Mouse (Mus musculus): Measurements from ENCODE around the gene Gjb2. TPM values are rescaled to one million over a fixed set of nuclear protein-coding genes. Genes with fewer than 3 reads are reported as not detected.

Gene Gjb2
- 30.1 and 31.4 TPM in 2 replicates for polyA plus RNA-seq (2015; fragmentation: Nextera tagmentation; extraction: Ambion mirVana)

DNA sequence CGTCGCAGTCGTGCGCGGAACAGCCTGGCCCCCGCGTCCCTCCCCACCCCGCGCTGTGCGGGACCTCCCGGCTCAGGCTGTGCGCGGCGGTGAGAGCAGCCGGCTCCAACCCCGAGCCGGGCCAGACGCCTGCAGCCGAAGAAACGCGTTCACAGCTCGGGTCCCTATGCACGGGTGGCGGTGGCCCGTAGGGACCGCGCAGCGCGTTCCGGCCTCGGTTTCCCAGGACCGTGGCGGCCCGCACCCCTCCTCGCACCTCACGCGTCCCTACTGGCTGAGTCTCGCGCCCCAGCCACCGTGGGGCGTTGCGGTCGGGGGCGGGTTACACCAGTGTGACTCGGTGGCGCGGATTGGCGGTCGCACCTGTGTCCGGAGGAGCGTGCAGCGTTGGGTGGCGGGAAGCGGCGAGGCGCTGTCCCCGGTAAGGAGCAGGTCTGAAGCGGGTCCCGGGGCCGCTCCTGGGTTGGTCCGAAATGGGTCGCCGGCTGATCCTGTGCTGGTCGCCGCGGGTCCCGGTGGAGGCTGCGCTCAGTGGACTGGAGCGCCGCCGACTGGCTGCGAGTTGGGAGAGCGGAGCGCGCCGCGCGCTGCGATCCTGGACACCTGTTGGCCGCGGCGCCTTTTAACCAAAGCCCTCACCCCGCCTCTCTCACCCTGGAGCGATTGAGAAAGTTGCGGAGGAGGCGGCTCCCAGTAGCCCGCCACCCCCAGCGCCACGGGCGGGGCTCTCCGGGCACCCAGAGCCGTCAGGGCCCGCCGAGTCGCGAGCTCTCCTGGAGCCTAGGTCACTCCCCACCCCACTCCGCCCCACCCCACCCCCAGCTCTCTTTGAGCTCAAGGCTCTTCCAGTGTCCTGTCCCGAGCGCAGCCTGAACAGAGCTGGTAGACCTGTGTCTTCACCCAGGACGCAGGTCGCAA, at the start of gene Gjb2:
Gene Gjb2, minus strand, starts transcription at position 597 of the 918 bp plus-strand sequence.
- H3K9ac ChIP-seq: peak within 1 kb of the TSS; percentile 69
- WGBS: under 1% methylated on average over 100 of the region's 101 CpGs
- no peaks in the 10 kb centered on the region for H3K36me3 ChIP-seq
- H3K4me1 ChIP-seq: peaks cover 19% of the 10 kb centered on the region
- no peaks in the 10 kb centered on the region for H3K9me3 ChIP-seq
- 0 out of 2 replicates have a peak, but pooled peaks have one; percentile 66 for ATAC-seq (ENCODE audit: insufficient number of reproducible peaks, insufficient read depth, low FRiP score, low TSS enrichment, low read depth)
- H3K27me3 ChIP-seq: peaks cover 75% of the 10 kb centered on the region
- H3K27ac ChIP-seq: no peak within 1 kb of the TSS
- peak within 1 kb of the TSS; percentile 61 for H3K4me3 ChIP-seq
- H3K4me2 ChIP-seq: peak within 1 kb of the TSS; percentile 100

DNA sequence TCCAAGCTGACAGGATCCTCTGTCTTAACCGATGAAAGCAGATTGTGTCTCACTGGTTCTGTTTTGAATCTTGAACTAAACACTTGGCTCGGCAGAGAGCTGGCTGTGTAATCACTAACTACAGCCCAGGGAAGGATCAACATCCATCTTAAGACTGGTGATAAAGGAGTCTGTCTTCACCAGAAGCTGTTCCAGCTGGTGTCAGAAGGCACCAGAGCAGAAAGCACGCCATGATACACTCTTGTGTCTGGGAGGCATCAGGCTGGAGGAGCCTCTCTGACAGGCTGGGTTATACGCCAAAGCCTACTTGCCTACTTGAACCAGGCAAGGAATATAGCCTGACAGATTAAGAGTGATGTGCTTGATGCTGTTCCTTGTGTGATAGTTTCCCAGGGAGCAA, 41.2 kb upstream of the Gjb2 start:
- H3K9me3 ChIP-seq: no peaks in the 10 kb centered on the region
- H3K4me3 ChIP-seq: no peak overlapping the region
- no peak overlapping the region for H3K27ac ChIP-seq
- H3K4me2 ChIP-seq: no peak overlapping the region
- no peak for ATAC-seq (ENCODE audit: insufficient number of reproducible peaks, insufficient read depth, low FRiP score, low TSS enrichment, low read depth)
- H3K36me3 ChIP-seq: no peaks in the 10 kb centered on the region
- 48% methylated on average over 4 of the region's 4 CpGs for WGBS
- no peaks in the 10 kb centered on the region for H3K27me3 ChIP-seq
- no peaks in the 10 kb centered on the region for H3K4me1 ChIP-seq
- H3K9ac ChIP-seq: 0 out of 2 replicates have a peak overlapping the region, but pooled peaks have one; percentile 28

- no peak overlapping the region for H3K4me2 ChIP-seq
- peaks cover 11% of the 10 kb centered on the region for H3K4me1 ChIP-seq
- no peaks in the 10 kb centered on the region for H3K9me3 ChIP-seq
- 69% methylated on average over 8 of the region's 8 CpGs for WGBS
- H3K36me3 ChIP-seq: no peaks in the 10 kb centered on the region
- H3K27me3 ChIP-seq: peaks cover 52% of the 10 kb centered on the region
- no peak overlapping the region for H3K9ac ChIP-seq
- no peak for ATAC-seq (ENCODE audit: insufficient number of reproducible peaks, insufficient read depth, low FRiP score, low TSS enrichment, low read depth)
- no peak overlapping the region for H3K27ac ChIP-seq
- no peak overlapping the region for H3K4me3 ChIP-seq
These were observed 30.8 kb upstream of the Gjb2 start for GRCm38 (mm10) chr14:57135265-57135664.

DNA sequence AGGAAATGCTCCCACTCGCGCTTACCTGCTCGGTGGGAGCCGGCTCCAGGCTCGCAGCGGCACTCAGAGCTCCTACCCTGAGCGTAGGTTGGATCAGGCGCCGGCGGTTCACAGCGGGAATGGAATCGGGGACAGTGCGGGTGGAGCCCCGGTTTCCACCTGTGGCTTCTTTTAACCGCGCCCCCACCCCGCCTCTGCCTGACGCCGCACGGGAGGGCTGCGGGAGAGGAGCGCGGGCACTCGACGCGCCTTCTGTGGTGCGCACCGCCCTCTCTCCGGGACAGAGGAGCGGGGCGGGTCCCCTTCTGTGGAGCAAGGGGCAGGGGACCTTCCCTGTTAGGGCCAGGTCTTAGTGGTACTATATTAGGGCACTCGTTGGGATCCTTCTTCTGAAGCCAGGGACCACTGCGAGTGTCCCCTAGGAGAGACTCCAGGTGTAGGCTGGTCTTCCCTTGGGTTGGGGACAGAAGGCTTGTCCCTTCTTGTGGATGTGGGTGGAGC, 28.7 kb upstream of the Gjb2 start, which contains the start of gene Gjb6:
Gene Gjb6, minus strand, starts transcription at position 451 of the 501 bp plus-strand sequence.
- H3K4me3 ChIP-seq: peak within 1 kb of the TSS; percentile 44
- no peak within 1 kb of the TSS; the same call in 1 of the 2 replicates for H3K27ac ChIP-seq
- peaks cover 52% of the 10 kb centered on the region for H3K27me3 ChIP-seq
- peak within 1 kb of the TSS; percentile 64 for H3K9ac ChIP-seq
- under 1% methylated on average over 33 of the region's 33 CpGs for WGBS
- no peaks in the 10 kb centered on the region for H3K36me3 ChIP-seq
- no peak for ATAC-seq (ENCODE audit: insufficient number of reproducible peaks, insufficient read depth, low FRiP score, low TSS enrichment, low read depth)
- peaks cover 11% of the 10 kb centered on the region for H3K4me1 ChIP-seq
- H3K9me3 ChIP-seq: no peaks in the 10 kb centered on the region
- peak within 1 kb of the TSS; percentile 76 for H3K4me2 ChIP-seq

DNA sequence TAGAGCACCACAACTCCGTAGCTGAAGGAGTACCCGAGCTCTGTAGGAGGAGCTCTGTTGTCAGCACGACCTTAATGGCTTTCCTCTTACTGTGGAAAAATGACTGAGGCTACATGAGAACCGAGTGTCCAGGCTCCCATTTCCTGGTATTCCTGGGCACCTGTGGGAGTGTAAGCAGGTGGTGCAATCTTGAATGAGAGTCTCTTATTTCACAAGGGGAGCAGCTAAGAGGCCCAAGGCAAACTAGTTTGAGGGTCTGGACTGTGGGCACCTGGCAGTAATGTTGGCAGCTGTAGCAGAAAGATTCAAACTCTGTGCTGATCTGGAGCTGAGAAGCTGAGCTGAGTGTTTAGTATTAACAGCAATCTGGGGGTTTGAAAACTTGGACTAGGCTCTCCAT, 22.9 kb upstream of the Gjb2 start:
- H3K27ac ChIP-seq: no peak overlapping the region
- H3K27me3 ChIP-seq: peaks cover 12% of the 10 kb centered on the region
- WGBS: 65% methylated on average over 4 of the region's 4 CpGs
- no peak for ATAC-seq (ENCODE audit: insufficient number of reproducible peaks, insufficient read depth, low FRiP score, low TSS enrichment, low read depth)
- H3K9ac ChIP-seq: no peak overlapping the region
- H3K4me3 ChIP-seq: no peak overlapping the region
- H3K4me1 ChIP-seq: no peaks in the 10 kb centered on the region
- no peak overlapping the region for H3K4me2 ChIP-seq
- H3K9me3 ChIP-seq: no peaks in the 10 kb centered on the region
- no peaks in the 10 kb centered on the region for H3K36me3 ChIP-seq

GRCm38 (mm10) chr14:57122295-57122694, 17.8 kb upstream of the Gjb2 start:
- ATAC-seq (ENCODE audit: insufficient number of reproducible peaks, insufficient read depth, low FRiP score, low TSS enrichment, low read depth): no peak
- Histone ChIP-seq H3K9ac (no peak overlapping the region), H3K4me1 (no peaks in the 10 kb centered on the region), H3K9me3 (no peaks in the 10 kb centered on the region), H3K27me3 (no peaks in the 10 kb centered on the region), H3K4me3 (no peak overlapping the region), H3K4me2 (no peak overlapping the region), H3K36me3 (no peaks in the 10 kb centered on the region), H3K27ac (no peak overlapping the region)
- whole genome bisulfite sequencing: 84% methylated on average over 7 of the region's 7 CpGs

- no peak within 1 kb of the TSS for H3K4me2 ChIP-seq
- ATAC-seq (ENCODE audit: insufficient number of reproducible peaks, insufficient read depth, low FRiP score, low TSS enrichment, low read depth): no peak
These were observed 11.5 kb upstream of the Gjb2 start, which contains the start of gene Gm4491 for GRCm38 (mm10) chr14:57115823-57116544. Gene Gm4491, minus strand, starts transcription at chr14:57115883.

DNA sequence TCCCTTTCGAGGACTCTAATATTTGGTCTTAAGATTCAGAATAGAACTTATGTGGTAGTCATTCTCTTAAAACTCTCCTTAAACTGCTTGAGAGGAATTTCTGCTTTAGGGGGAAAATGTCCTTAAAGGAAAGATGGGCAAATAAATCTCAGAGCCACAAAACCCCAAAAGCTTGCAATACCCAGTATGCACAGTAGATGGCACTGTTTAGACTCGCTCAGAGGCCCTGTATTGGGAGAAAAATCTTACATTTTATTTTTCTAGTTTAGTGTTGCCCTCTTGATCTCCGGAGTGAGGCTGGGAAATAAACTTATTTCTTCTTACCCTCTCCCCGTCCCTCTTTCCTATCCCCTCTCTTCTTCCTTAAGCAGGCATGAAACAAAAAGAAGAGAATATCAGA, 4.7 kb upstream of the Gjb2 start:
- H3K27me3 ChIP-seq: peaks cover 47% of the 10 kb centered on the region
- 9% methylated on average over 4 of the region's 4 CpGs for WGBS

More at GRCm38 (mm10) chr14:57115823-57116544, 11.5 kb upstream of the Gjb2 start, which contains the start of gene Gm4491:
- H3K36me3 ChIP-seq: no peaks in the 10 kb centered on the region
- no peaks in the 10 kb centered on the region for H3K9me3 ChIP-seq
- peaks cover 10% of the 10 kb centered on the region for H3K4me1 ChIP-seq
- no peak within 1 kb of the TSS for H3K9ac ChIP-seq
- H3K27me3 ChIP-seq: peaks cover 3% of the 10 kb centered on the region; the same call in 1 of the 2 replicates
- no peak within 1 kb of the TSS for H3K4me3 ChIP-seq
- 24% methylated on average over 13 of the region's 13 CpGs for WGBS
- 0 out of 2 replicates have a peak within 1 kb of the TSS, but pooled peaks have one; percentile 1 for H3K27ac ChIP-seq

GRCm38 (mm10) chr14:57107916-57108315, 3.4 kb upstream of the Gjb2 start:
- H3K36me3 ChIP-seq: no peaks in the 10 kb centered on the region
- H3K27ac ChIP-seq: no peak overlapping the region
- WGBS: 70% methylated on average over 5 of the region's 5 CpGs
- no peak overlapping the region for H3K9ac ChIP-seq
- no peak for ATAC-seq (ENCODE audit: insufficient number of reproducible peaks, insufficient read depth, low FRiP score, low TSS enrichment, low read depth)
- peaks cover 56% of the 10 kb centered on the region for H3K27me3 ChIP-seq
- no peaks in the 10 kb centered on the region for H3K9me3 ChIP-seq
- no peak overlapping the region for H3K4me3 ChIP-seq
- H3K4me2 ChIP-seq: no peak overlapping the region
- peaks cover 22% of the 10 kb centered on the region for H3K4me1 ChIP-seq

More for the DNA sequence above, 4.7 kb upstream of the Gjb2 start:
- no peak overlapping the region for H3K4me2 ChIP-seq
- ATAC-seq (ENCODE audit: insufficient number of reproducible peaks, insufficient read depth, low FRiP score, low TSS enrichment, low read depth): no peak
- no peak overlapping the region for H3K4me3 ChIP-seq
- H3K9ac ChIP-seq: no peak overlapping the region
- H3K4me1 ChIP-seq: peaks cover 20% of the 10 kb centered on the region
- no peaks in the 10 kb centered on the region for H3K9me3 ChIP-seq
- H3K27ac ChIP-seq: no peak overlapping the region
- no peaks in the 10 kb centered on the region for H3K36me3 ChIP-seq

DNA sequence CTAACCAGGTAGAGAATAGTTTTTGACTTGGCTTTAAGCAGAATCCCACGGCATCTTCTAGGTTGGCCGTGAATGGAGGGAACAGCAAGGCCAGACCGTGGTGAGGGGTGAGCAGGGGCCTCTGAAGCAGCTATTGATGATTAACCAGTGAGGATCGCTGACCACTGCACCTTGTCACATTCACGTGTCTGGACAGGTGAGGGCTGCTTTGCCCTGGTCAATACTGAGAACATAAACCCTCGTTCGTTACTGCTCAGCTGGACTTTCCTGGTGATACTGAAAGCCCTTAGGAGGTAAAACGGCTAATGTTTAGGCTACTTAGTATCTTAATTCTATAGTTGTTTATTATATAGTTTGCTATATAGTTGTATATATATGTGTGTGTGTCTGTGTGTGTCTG, 2.6 kb upstream of the Gjb2 start:
- H3K27ac ChIP-seq: no peak overlapping the region
- WGBS: 78% methylated on average over 8 of the region's 8 CpGs
- no peak overlapping the region for H3K4me3 ChIP-seq
- H3K36me3 ChIP-seq: no peaks in the 10 kb centered on the region
- H3K9me3 ChIP-seq: no peaks in the 10 kb centered on the region
- H3K4me2 ChIP-seq: no peak overlapping the region
- H3K27me3 ChIP-seq: peaks cover 65% of the 10 kb centered on the region
- H3K4me1 ChIP-seq: peaks cover 21% of the 10 kb centered on the region
- no peak for ATAC-seq (ENCODE audit: insufficient number of reproducible peaks, insufficient read depth, low FRiP score, low TSS enrichment, low read depth)
- H3K9ac ChIP-seq: no peak overlapping the region

DNA sequence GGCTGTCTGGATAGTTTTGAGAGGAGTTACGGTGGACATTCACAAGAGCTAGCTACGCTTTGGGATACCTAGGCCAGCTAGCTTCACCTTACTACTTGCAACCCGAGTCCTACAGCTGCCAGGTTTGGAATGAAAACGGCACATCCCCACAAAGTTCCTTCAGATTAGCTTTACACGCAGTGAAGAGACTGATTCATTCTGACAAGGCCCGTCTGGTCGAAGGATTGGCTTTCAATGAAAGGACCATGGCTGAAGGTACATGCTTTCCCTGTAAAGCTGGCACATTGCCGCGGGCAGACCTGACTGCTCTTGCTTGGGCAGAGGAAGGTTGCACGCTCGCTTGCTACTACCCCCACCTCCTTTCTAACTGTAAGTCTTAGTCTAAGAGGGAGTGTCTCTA, 1.2 kb upstream of the Gjb2 start:
- H3K27ac ChIP-seq: no peak overlapping the region
- no peaks in the 10 kb centered on the region for H3K36me3 ChIP-seq
- H3K9me3 ChIP-seq: no peaks in the 10 kb centered on the region
- ATAC-seq (ENCODE audit: insufficient number of reproducible peaks, insufficient read depth, low FRiP score, low TSS enrichment, low read depth): no peak
- WGBS: 38% methylated on average over 11 of the region's 11 CpGs
- peaks cover 71% of the 10 kb centered on the region for H3K27me3 ChIP-seq
- H3K9ac ChIP-seq: no peak overlapping the region
- H3K4me1 ChIP-seq: peaks cover 19% of the 10 kb centered on the region
- H3K4me3 ChIP-seq: no peak overlapping the region
- 0 out of 2 replicates have a peak overlapping the region, but pooled peaks have one; percentile 100 for H3K4me2 ChIP-seq

Measured in embryonic facial prominence, embryonic 13.5 days (tissue).